Mouse (Mus musculus): Measurements from ENCODE around the gene Fryl. TPM values are rescaled to one million over a fixed set of nuclear protein-coding genes. Genes with fewer than 3 reads are reported as not detected.

Fryl gene
- total RNA-seq, 2 experiments from 2014 or later, result 13.5 to 14.0 TPM

GRCm38 (mm10) chr5:73223065-73223464 is 33.4 kb downstream of the Fryl start:
- no peak for DNase-seq (ENCODE audit: low spot score)

GRCm38 (mm10) chr5:73222397-73222796 is 34.0 kb downstream of the Fryl start:
- DNase-seq (ENCODE audit: low spot score), result no peak

- no peak for DNase-seq (ENCODE audit: low spot score)
Observed at GRCm38 (mm10) chr5:73221826-73222225, 34.6 kb downstream of the Fryl start.

GRCm38 (mm10) chr5:73219716-73220115 is 36.7 kb downstream of the Fryl start:
- DNase-seq (ENCODE audit: low spot score), result no peak

- no peak for DNase-seq (ENCODE audit: low spot score)
Observed at GRCm38 (mm10) chr5:73218065-73218464, 38.4 kb downstream of the Fryl start.

- no peak for DNase-seq (ENCODE audit: low spot score)
Observed at GRCm38 (mm10) chr5:73217116-73217515, 39.3 kb downstream of the Fryl start.

GRCm38 (mm10) chr5:73216014-73216413 is 40.4 kb downstream of the Fryl start:
- no peak for DNase-seq (ENCODE audit: low spot score)

- no peak for DNase-seq (ENCODE audit: low spot score)
Observed at GRCm38 (mm10) chr5:73212446-73212845, 44.0 kb downstream of the Fryl start.

- no peak for DNase-seq (ENCODE audit: low spot score)
Observed at GRCm38 (mm10) chr5:73211961-73212360, 44.5 kb downstream of the Fryl start.

GRCm38 (mm10) chr5:73210971-73211315 is 45.5 kb downstream of the Fryl start:
- no peak for DNase-seq (ENCODE audit: low spot score)

GRCm38 (mm10) chr5:73210127-73210970 is 46.1 kb downstream of the Fryl start:
- no peak for DNase-seq (ENCODE audit: low spot score)

GRCm38 (mm10) chr5:73209201-73210096 is 47.0 kb downstream of the Fryl start:
- DNase-seq (ENCODE audit: low spot score), result no peak

- no peak for DNase-seq (ENCODE audit: low spot score)
Observed at GRCm38 (mm10) chr5:73208645-73209044, 47.8 kb downstream of the Fryl start.

- no peak for DNase-seq (ENCODE audit: low spot score)
Observed at GRCm38 (mm10) chr5:73206722-73207121, 49.7 kb downstream of the Fryl start.

- DNase-seq (ENCODE audit: low spot score), result no peak
Observed at GRCm38 (mm10) chr5:73205996-73206629, 50.3 kb downstream of the Fryl start.

GRCm38 (mm10) chr5:73205050-73205449 is 51.4 kb downstream of the Fryl start:
- DNase-seq (ENCODE audit: low spot score), result no peak

- DNase-seq (ENCODE audit: low spot score), result no peak
Observed at GRCm38 (mm10) chr5:73202498-73202897, 53.9 kb downstream of the Fryl start.

- no peak for DNase-seq (ENCODE audit: low spot score)
Observed at GRCm38 (mm10) chr5:73202077-73202476, 54.3 kb downstream of the Fryl start.

GRCm38 (mm10) chr5:73200387-73201384 is 55.7 kb downstream of the Fryl start:
- DNase-seq (ENCODE audit: low spot score), result no peak

GRCm38 (mm10) chr5:73199586-73199985 is 56.8 kb downstream of the Fryl start:
- DNase-seq (ENCODE audit: low spot score), result no peak

- DNase-seq (ENCODE audit: low spot score), result no peak
Observed at GRCm38 (mm10) chr5:73198690-73199089, 57.7 kb downstream of the Fryl start.

Data from gastrocnemius, adult 18-20 months (tissue).